Mouse (Mus musculus): ENCODE results near the gene Gipc2.
"Not testable (repeated sequence)": the region's sequence is repeated elsewhere in the genome, so short reads cannot be mapped to it uniquely, and the experiment has no call there.

Gene Gipc2

DNA sequence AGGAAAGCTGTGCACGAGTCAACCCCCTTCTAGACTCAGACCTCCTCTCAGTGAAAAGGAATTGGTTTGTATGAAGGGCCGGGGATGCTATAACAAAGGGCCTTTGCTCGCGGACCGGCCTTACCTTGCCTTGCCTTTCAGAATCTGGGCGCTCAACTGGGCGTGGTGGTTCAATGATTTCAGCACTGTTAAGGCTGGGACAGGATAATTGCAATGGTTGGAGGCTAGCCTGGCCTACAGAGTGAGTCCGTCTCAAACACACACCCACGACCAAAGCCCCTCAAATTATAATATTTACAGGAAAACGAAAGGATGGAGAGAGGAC lies at the start of gene Gipc2:
TSS of gene Gipc2 (minus strand) at position 132 of the 325 bp plus-strand sequence.
- no peak for DNase-seq (ENCODE audit: extremely low read depth, insufficient read length, low spot score)

DNA sequence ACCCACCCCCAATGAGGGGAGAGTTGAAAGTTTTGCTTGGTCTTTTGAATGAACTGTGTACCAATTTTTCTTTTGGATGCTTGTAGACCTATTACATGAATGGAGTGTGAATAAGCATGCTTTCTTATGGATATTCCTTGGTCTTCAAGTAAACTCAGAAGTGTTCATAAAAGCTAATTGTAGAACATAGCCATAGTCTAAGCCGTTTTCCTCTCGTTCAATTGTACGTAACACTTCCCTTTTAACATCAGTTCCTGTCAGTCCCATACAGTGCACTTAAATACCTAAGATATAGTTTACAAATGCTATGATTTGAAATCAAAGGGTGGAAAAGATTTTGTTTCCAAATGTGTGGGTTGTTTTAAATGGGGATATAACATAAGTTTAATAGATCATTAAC lies 47.4 kb upstream of the Gipc2 start:
- no peak for DNase-seq (ENCODE audit: extremely low read depth, insufficient read length, low spot score)

DNA sequence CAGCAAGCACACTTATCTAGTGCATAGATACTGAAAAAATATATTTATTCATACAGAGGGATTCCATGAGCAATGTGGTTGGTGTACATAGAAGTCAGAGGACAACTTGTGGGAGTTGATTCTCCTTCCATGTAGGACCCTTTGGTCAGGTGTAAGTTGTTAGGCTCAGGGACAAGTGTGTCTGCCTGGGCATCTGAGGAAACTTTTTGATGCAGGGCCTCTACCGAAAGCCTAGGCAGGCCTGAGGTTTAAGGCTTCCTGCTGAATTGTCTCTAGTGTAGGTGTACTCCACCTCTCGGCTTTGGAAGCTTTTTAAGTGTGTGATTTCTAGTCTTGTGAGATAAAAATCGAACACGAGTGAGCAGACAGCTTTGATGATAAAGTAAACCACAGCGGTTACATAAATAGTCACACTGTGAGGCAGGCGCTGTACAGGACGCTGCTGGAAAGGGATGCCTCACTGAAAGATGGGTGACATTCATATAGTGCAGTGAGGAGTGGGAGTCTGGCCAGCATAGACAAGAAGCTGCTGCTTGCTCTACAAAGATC lies 45.8 kb upstream of the Gipc2 start:
- no peak for DNase-seq (ENCODE audit: extremely low read depth, insufficient read length, low spot score)

DNA sequence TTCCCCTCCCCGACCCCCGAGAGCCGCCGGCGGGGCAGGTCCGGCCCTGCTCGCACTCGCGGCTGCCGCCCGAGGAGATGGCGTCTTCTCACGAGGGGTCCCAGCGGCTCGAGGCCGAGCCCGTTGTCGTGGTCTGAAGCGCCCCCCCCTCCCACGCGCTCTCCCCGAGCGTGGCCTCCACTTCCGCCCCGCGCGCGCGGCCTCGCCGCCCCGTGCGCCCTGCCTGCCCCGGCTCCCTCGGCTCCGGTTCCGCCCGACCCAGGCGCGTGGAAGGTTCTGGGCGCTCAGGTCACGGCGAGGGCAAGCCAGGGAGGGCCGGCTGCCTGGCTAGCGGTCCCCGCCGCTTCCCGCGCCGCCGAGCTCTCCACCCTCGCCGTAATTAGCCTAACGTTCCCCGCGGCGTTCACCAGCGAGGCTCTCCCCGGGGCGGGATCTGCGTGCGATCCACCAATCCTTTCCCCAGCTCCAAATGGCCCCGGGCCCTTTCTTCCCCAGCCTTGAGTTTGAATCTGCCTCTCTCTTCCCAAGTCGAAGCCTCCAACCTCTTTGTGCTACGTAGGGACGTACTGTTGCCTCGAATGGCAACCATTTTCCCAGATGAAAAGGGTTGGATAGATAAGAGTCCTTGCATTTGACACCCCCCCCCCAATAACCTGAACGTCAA lies 44.8 kb upstream of the Gipc2 start:
- peak; percentile 74 for DNase-seq (ENCODE audit: extremely low read depth, insufficient read length, low spot score)

DNA sequence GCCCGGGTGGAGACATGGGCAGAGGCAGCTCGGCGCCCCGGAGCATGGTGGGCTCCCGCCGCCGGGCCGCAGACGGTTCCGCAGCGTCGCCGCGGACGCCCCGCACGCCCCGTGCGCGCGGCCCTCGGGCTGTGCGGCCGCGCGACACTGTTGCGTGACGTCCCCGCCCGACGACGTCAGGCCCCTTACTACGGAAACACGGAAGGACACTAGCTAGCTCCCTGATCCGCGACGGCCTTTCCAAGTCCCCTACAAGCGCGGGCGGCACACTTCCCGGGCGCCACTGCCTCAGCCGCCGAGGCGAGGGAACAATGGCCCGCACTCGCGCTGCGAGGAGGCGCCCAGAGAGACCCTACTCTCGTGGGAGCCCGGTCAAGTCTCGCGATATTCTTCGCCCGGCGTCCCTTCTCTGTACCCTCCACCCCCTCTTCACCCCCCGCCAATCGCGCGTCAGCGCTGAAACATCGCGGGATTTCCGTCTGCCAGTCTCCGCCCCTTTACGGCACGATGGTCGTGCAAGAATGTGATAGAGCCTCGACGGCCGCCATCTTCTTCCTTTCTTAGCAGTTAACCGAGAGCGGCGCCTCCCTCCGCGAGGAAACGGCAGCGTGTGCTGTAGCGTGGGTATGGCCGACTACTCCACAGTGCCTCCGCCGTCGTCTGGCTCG lies 44.1 kb upstream of the Gipc2 start, which contains the start of the genes Dnajb4 and Fubp1:
TSS of gene Dnajb4 (minus strand) at position 336 of the 668 bp plus-strand sequence.
TSS of gene Fubp1 (plus strand) at position 456 of the 668 bp plus-strand sequence.
- DNase-seq (ENCODE audit: extremely low read depth, insufficient read length, low spot score), result peak; percentile 99

DNA sequence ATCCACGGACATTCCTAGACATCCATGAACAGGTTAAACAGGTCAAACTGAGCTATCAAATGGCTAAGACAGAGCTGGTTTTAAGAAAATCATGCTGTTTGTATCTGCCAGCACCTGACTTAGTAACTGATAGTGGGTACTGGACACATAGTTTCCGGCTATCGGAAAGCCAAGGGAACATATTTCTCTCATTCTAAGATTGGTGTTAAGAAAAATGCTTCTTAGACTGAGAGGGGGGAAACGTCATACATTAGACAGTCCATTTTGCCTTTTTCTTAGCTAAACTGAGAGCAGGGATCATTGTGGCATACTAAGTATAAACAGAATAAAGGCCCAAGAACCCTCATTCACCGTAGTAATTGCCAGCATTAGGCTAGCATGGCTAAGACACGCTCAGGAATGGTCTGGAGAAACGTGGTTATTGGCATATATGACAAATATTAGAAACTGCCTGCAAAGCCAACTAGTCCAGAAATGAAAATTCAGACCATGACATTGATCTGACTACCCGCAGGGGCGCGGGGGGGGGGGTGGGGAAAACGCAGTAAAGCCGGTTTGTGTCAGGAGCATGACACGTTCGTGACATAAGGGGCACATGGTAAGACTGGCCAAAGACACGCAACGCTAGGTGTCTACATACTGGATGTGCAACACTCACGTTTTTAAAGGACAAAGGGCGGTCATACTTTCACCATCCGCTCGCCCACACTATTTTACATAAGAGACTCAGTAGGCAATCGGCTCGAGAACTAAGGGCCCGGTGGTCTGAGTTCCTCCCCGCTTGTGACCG lies 43.3 kb upstream of the Gipc2 start:
- DNase-seq (ENCODE audit: extremely low read depth, insufficient read length, low spot score), result no peak

DNA sequence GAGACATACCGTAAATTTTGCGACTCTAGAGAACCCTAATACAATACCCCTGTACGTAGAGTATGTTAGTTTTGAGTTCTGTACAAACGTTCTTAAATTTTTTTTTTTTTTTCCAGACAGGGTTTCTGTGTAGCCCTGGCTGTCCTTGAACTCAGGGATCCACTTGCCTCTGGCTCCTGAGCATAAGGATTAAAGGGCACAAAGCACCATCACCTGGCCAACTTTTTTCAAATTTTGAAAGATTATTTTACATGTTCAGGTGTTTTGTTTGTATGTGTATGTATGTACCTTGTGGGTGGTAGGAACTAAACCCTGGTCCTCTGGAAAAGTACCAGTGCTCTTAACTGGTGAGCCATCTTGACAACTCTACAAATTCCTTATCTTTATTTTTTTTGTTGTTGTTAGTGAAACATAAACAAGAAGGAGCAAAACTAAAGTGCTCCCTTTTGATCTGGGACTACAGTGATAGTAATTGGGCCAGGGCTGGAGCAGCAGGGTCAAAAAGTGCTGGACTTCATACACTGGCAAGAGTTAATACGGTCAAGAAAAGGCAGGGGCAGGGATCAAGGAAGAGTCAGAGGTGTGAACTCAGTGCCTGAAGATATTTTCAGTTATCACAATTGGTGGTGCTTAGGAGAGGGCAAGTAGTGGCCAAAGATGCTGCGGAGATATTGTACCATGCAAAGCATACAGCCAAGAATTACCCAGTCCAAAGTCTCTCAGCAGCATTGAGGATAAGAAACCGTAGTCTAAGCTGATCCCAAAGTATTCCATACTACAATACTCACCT lies 42.3 kb upstream of the Gipc2 start:
- DNase-seq (ENCODE audit: extremely low read depth, insufficient read length, low spot score), result no peak

DNA sequence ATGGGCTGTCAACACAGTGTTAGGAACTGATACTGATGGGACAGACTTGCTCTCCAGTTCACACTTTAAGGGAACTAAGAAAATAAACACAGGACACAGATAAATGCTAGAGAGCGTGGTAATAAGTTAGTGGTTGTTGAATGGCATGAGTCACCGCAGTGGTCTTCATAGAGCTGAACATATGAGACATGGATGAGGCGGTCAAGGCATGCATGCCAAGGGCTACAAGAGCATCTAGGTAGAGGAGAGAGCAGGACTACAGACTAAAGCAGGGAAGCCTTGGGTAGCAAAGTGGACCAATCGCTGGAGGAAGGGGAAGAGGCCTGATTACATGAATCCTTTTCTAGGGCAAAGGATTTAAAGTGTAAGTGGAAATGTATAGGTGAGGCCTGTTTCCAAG lies 41.1 kb upstream of the Gipc2 start:
- DNase-seq (ENCODE audit: extremely low read depth, insufficient read length, low spot score), result no peak

DNA sequence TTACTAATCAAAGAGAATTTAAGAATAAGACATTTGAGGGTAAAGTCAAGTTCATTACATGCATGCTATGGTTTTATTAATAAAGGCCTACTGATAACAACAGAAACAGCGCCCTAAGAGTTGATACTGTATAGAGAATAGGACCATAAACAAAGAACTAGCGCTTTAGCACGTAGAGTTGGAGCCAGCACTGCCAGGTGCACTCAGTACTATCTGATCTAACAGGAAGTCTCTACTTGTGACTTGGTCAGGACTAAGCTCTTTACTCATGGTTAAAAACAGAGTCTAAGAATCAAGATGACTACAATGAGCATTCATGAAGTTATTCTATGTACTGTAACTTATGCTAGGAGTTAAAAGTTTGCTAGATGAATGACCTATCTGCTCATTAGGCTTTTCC lies 38.5 kb upstream of the Gipc2 start:
- DNase-seq (ENCODE audit: extremely low read depth, insufficient read length, low spot score), result no peak

DNA sequence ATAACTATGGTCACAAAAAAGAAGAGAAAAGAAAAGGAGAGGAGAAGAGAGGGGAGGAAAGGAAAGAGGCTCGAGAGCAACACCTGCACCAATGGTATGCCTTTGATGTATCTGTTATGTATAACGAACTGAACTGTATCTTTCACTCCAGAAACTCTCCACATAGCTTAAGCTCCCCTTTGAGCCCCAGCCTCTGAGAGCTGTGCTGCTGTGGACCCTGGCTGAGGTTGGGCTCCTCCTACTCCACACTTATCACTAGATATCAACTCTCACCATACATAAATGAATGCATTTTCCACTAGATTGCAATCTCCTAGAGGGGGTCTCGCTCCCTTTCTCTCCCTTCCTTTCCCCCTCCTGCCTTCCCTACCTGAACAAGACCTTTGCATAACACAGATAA lies 38.0 kb upstream of the Gipc2 start:
- no peak for DNase-seq (ENCODE audit: extremely low read depth, insufficient read length, low spot score)

DNA sequence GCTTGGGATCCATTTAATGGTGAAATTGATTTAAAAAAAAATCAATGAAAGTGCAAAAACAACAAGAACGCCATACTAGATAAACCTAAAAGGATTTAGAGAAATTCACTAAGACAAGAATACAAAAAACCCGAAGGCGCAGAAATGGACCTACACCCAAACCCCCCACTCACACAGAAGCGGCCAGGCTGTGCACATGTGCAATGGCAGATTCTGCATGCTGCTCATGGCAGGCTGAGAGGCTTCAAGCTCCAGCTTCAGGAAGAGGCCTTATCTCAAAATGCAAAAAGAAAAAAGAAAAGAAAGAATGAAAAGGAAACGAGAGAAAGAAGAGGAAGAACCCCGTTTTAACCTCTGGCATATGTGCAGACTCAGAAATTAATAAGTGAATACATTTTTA lies 37.4 kb upstream of the Gipc2 start:
- no peak for DNase-seq (ENCODE audit: extremely low read depth, insufficient read length, low spot score)

DNA sequence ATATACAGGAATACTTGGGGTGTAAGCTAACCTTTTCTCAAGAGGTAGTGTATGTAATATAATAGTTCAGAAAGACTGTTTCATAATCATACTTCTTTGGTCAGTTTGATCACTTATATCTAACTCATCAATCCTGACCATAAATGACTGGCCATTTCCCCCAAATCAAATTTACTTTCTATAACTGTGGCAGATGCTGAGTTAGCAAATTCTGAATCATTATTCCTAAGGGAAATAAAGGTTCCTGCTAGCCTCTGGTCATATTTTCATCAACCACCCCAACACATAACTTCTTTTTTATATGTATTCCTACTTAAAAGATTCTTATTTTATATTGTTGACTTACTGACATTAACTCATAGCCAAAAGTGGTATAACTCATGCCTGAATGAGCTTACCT lies 36.9 kb upstream of the Gipc2 start:
- DNase-seq (ENCODE audit: extremely low read depth, insufficient read length, low spot score), result no peak

DNA sequence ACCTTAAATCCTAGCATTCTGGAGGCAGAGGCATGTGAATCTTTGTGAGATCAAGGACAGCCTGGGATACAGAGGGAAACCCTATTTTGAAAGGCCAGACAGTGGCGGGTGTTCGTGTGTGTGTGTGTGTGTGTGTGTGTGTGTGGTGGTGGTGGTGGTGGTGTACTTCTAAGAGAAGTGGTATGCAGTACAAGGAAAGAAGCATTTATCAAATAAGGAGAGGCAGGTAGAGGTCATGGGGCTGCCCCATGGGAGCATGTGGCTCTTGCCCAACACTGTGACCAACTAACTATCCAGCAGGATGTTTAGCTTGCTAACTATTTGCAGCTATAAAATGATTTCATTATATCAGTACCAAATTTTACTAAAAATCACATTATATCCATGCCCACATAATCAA lies 35.6 kb upstream of the Gipc2 start:
- no peak for DNase-seq (ENCODE audit: extremely low read depth, insufficient read length, low spot score)

DNA sequence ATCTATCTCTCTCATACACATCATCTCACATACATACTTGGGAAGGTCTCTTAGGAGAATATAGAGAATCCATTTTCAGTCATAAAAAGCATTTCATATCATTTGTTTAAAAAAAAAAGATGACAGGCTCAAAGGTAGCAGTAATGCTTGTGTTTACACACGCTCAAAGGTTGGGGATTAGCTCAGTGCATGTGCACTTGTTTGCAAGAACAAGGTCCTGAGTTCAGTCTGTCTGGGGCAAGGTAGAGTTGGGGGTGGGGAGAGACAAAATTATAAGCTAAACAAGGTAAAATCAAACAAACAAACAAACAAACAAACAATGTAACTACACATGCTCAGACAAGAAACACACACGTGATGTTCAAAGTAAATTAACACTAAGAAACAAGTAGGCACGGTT lies 35.2 kb upstream of the Gipc2 start:
- DNase-seq (ENCODE audit: extremely low read depth, insufficient read length, low spot score), result no peak

DNA sequence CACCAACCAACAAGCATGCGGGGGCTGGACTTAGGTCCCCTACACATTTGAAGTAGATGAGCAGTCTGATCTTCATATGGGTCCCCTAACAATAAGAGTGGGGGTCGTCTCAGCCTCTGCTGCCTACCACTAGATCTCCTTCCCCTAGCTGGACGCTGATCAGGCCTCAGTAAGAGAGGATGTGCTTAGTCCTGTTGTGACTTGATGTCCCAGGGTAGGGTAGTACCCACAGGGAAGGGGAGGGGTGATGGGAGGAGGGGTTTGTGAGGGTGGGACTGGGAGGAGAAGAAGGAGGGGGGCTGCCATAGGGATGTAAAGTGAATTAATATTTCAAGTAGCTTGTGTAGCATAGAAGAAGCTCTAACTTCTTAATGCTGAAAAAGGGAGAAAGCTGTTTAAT lies 33.1 kb upstream of the Gipc2 start:
- DNase-seq (ENCODE audit: extremely low read depth, insufficient read length, low spot score), result no peak

DNA sequence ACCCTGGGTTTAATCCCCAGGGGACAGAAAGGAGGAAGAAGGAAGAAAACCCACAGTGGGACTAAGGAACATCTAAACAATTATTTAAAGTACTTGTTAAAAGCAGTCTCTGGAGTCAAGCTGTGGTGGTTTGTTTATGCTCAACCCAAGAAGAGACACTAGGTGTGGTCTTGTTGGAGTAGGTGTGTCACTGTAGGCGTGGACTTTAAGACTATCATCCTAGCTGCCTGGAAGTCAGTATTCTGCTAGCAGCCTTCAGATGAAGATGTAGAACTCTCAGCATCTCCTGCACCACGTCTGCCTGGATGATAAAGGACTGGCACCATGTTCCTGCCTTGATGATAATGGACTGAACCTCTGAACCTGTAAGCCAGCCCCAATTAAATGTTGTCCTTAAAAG lies 31.2 kb upstream of the Gipc2 start:
- not testable (repeated sequence) for DNase-seq (ENCODE audit: extremely low read depth, insufficient read length, low spot score)

DNA sequence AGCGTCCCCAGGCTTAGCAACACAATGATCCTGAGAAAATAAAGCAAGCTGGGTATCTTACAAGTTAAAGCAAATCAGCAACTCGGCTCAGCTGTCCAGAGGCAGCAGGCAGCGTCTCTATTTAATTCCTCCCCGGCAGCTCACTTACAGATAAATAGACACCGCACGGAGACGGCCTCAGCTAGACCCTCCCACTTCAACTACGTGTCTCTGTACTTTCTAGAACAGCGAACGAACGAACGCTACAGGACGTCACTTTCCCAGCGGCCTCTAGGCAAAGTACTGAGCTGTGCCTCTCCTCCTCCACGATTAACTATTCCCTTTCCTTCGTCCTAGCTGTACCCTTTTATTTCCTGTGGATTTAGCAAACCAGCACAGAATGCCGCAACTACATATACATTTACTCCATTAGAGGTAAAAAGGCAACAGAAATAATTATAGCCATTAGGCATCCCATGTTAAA lies 27.6 kb upstream of the Gipc2 start:
- DNase-seq (ENCODE audit: extremely low read depth, insufficient read length, low spot score), result peak; percentile 77

DNA sequence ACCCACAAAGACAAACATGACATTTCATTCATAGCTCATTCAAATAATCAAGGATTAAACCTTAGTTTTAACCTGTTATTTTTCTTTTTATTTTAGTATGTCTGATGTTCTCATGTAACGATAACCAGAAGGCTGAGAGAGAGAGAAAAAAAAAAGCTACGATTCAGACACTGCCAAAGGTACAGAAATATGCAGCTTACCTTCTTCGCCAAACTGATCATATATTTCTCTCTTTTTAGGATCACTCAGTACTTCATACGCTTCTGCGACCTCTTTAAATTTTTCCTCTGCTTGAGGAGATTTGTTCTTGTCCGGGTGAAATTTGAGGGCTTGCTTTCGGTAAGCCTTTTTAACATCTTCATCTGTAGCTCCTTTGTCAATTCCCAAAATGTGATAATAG lies 27.1 kb upstream of the Gipc2 start:
- DNase-seq (ENCODE audit: extremely low read depth, insufficient read length, low spot score), result no peak

DNA sequence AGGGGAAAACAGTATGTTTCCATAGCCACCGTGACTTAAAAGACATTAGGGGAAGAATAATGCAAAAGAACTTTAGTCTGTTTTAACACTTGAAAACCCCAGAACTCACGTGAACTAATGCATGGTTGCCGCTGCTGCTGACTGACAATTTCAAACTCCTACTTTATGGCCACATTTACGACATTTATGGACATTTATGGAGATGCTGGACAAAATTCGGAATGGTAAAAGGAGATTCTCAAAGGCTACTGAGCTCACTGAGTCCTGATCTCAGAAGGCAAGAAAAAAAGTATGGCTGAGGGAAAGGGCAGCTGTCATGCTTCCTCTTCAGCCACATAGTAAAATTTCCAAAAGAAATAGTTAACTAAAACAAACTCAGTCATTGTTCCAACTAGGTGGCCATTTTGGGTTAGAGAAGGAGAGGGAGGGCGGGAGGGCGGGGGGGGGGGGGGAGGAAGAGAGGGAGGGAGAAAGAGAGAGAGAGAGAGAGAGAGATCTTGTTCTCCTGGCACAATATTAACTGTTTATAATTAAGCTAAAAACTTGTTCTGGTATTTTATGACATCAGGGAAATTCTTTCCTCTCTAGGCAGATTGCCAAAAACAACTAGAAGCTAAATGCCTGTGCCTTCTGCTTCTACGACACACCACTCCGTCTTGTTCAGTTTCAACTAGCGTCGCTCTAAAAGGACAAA lies 26.4 kb upstream of the Gipc2 start:
- peak; percentile 55 for DNase-seq (ENCODE audit: extremely low read depth, insufficient read length, low spot score)

DNA sequence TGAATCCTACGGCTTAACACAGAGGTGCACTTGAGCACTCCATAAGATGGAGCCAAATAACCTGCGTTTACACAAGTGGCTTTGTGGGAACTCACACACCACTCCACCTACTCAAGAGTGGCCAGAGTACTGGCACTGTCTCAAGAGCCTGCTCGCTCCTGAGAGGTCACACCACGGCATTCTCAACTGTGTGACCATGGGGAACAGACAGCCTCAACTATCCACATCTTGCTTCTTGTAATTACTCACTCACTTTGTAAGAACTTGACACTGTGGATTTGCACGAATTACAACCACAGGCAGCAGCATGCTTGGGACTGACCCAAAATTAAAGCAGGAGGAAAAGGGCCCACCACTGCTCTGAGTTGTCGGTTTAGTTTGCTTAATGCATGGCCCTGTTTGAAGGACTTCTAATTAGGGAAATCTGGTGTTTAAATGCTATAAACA lies 25.8 kb upstream of the Gipc2 start:
- peak; percentile 65 for DNase-seq (ENCODE audit: extremely low read depth, insufficient read length, low spot score)

All from 3134 (cell line).